ENCODE assay signal across 8 mouse cellular contexts in the genomic region with DNA sequence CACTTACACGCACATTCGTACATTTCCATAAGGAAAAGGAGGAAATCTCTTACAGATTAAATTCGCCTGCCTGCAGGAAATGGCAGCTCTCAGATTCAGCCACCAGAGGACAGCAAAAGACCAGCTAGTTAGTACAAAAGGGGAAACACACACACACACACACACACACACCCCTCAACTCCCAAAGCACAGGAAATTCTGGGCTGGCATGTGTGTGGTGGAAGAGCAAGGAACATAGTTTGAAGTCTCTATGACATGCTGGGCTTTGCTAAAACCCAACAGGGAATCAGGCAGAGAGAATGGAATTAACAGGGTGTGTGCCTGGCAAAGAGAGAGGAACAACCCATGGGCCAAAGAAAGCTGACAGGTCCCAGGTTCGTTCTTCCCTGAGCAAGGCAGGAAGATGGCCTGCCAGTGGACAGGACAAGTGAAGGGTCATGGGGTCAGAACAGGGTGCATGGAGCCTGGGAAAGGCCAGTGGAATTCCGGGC. TPM values are rescaled to one million over a fixed set of nuclear protein-coding genes. Genes with fewer than 3 reads are reported as not detected.
DNase-seq lines count a peak whose midpoint lies in the region; ATAC-seq lines count a peak whose summit lies in the region.

No protein-coding gene starts in this region.

- no peaks in the 10 kb centered on the region for H3K9me3 ChIP-seq in hindbrain, embryonic 16.5 days (ENCODE audit: control insufficient read depth, low read length)
- no peaks in the 10 kb centered on the region for H3K9me3 ChIP-seq in limb, embryonic 11.5 days (ENCODE audit: control insufficient read depth, low read length)

- H3K27me3 ChIP-seq in hindbrain, embryonic 16.5 days (replicated peaks; ENCODE audit: control insufficient read depth, insufficient read depth, low read length) = no peaks in the 10 kb centered on the region
- no peaks in the 10 kb centered on the region for H3K27me3 ChIP-seq in limb, embryonic 11.5 days (ENCODE audit: control insufficient read depth, insufficient read depth, low read length)

- H3K4me3 ChIP-seq in hindbrain, embryonic 16.5 days (ENCODE audit: low read length) = no peak overlapping the region
- no peak overlapping the region for H3K4me3 ChIP-seq in limb, embryonic 11.5 days (ENCODE audit: low read depth, low read length)

- 55% methylated on average over 5 of the region's 5 CpGs for WGBS in hindbrain, embryonic 16.5 days
- WGBS in limb, embryonic 11.5 days = 52% methylated on average over 5 of the region's 5 CpGs

- H3K4me2 ChIP-seq in hindbrain, embryonic 16.5 days (ENCODE audit: low read length) = no peak overlapping the region
- no peak overlapping the region for H3K4me2 ChIP-seq in limb, embryonic 11.5 days (ENCODE audit: low read depth, severe bottlenecking)

- no peak overlapping the region; the same call in 1 of the 2 replicates for H3K9ac ChIP-seq in hindbrain, embryonic 16.5 days (ENCODE audit: low read depth, low read length)
- H3K9ac ChIP-seq in limb, embryonic 11.5 days (ENCODE audit: low read length) = no peak overlapping the region

- no peaks in the 10 kb centered on the region for H3K36me3 ChIP-seq in hindbrain, embryonic 16.5 days (ENCODE audit: control insufficient read depth, insufficient read depth, low read length)
- no peaks in the 10 kb centered on the region for H3K36me3 ChIP-seq in limb, embryonic 11.5 days (ENCODE audit: control insufficient read depth, insufficient read depth, low read length)

- peaks cover 3% of the 10 kb centered on the region; the same call in 1 of the 2 replicates for H3K4me1 ChIP-seq in hindbrain, embryonic 16.5 days (ENCODE audit: control insufficient read depth, insufficient read depth, low read depth, low read length)
- peaks cover 31% of the 10 kb centered on the region for H3K4me1 ChIP-seq in limb, embryonic 11.5 days (ENCODE audit: control insufficient read depth, insufficient read depth, low read length)

- 0 out of 2 replicates have a peak overlapping the region, but pooled peaks have one; percentile 29 for H3K27ac ChIP-seq in hindbrain, embryonic 16.5 days (ENCODE audit: low read depth, low read length)
- no peak overlapping the region for H3K27ac ChIP-seq in limb, embryonic 11.5 days (replicated peaks; ENCODE audit: low read depth, low read length)

- peak; percentile 41; the same call in 1 of the 2 replicates for ATAC-seq in hindbrain, embryonic 16.5 days
- no peak for ATAC-seq in limb, embryonic 11.5 days (ENCODE audit: insufficient number of reproducible peaks, low FRiP score, low TSS enrichment, low read depth)

- DNase-seq in left cerebral cortex, adult 11 months (ENCODE audit: low spot score) = peak; percentile 48
- DNase-seq in left cerebral cortex, adult 8-10 months (ENCODE audit: low spot score in 2 of 2) = no peak
- DNase-seq in adrenal gland, adult 18-20 months (ENCODE audit: low spot score in 2 of 2) = peak; percentile 36 to 50
- peak; percentile 42 to 53 for DNase-seq in frontal cortex, postnatal 25 days (ENCODE audit: low spot score in 2 of 2)
- peak; percentile 72 for DNase-seq in limb, embryonic 11.5 days (ENCODE audit: low spot score)
- DNase-seq in right cerebral cortex, postnatal 10 days (ENCODE audit: low spot score in 2 of 2) = peak; percentile 86
- no peak for DNase-seq in ovary, postnatal 14 days (ENCODE audit: low spot score)

RNA-seq across cellular contexts. Expression of a gene that starts 13.8 kb away (rescaled TPM):
- 10 to 100 TPM; 25.5 to 26.8 (median 26.5) TPM for total RNA-seq in left cerebral cortex, adult 8-10 months (2022)
- 10 to 100 TPM; 21.3 to 32.1 TPM for total RNA-seq in adrenal gland, adult 18-20 months (2021)
- 34.6 and 45.4 TPM in 2 replicates for polyA plus RNA-seq in hindbrain, embryonic 16.5 days (2015; fragmentation: Nextera tagmentation; extraction: Ambion mirVana)
- polyA plus RNA-seq in limb, embryonic 11.5 days (2014; fragmentation: Nextera tagmentation; extraction: Ambion mirVana) = 47.4 and 50.9 TPM in 2 replicates

Comparison
In these comparisons a context has a peak if more than half of its experiments do, and no peak if none do; other contexts are left out.
1. DNase-seq: peak in left cerebral cortex, adult 11 months (single experiment), adrenal gland, adult 18-20 months (2 of 2), frontal cortex, postnatal 25 days (2 of 2), limb, embryonic 11.5 days (single experiment) and right cerebral cortex, postnatal 10 days (2 of 2); none in left cerebral cortex, adult 8-10 months (0 of 2) and ovary, postnatal 14 days (single experiment).